Mouse (Mus musculus): ENCODE measurements around the gene Ccdc157.
"Not testable (repeated sequence)": the region's sequence is repeated elsewhere in the genome, so short reads cannot be mapped to it uniquely, and the experiment has no call there.

The Ccdc157 gene

DNA sequence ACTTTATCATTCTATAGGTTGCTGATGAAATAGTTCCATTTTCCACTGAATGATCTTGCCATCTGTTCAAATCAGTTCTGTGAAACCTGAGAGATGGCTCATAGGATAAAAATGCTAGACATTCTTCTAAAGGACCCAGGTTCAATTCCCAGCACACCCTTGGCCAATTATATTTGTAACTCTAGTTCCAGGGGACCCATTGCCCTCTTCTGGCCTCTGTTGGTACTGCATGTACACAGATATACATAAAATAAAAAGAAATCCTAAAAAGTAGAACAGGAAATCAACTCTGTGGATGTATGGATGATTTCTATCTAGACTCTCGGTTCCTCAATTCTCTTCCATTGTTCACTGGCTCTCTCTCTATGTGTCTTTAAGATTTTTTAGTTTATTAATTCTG lies 33.0 kb downstream of the Ccdc157 start:
- no peak for DNase-seq

DNA sequence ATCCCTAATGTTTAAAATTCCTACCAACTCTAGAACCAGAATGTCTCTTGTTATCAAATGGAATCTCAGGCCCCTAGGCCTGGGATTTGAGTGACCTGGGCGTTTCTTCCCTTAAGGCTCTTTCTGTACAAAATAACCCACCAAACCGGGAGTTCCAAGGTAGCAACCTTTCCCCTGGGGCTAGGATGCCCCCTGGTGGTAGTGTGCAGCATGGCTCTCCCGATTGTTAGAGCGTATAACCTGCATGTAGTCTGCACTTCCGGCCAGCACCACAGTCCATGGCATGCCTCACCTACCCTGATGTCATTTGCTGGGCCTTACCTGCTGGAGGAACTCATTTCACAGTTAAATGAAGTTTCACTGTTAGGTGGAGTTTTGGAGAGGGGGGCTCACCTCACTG lies 36.2 kb downstream of the Ccdc157 start:
- DNase-seq, result no peak

DNA sequence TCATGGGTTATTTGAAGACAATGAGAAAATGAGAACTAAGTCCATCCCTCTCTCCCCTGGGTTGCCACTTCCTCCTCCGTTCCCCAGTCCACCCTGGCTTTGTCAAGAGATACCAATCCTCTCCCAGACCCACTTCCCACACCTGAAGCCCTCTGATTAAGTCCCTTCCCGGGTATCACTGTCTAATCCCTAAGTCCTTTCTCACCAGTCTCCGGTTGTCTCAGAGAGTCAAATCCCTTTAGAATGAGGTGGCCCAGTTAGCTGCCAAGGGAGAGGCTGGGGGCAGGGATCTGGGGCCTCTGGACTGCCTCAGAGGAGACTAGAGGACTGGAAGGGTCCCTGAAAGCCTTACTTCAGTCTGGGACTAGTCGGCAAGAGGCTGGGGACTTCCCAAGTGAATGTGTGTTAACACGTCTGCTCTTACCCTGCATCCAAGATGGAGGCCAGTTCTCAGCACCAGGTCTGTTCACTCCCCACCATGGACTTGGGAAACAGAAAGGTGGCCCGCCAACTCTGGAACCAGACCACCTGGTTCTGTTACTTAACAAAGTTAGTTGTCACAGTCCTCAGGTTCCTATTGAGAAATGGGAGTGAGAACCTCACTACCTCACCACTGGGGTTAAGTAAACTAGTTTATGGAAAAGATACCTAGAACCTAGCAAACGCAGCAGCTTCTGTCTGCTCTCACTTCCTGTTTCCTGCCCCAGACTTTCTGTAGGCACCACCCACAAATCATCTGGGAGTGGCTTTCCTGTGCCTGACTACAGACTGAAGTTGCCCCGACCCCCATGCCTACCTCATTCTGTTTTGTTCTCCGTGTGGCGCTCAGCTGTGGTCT lies 37.1 kb downstream of the Ccdc157 start, which contains the start of gene Sec14l2:
Sec14l2 (minus strand) TSS at position 674 of the 838 bp plus-strand sequence.
- no peak for DNase-seq

DNA sequence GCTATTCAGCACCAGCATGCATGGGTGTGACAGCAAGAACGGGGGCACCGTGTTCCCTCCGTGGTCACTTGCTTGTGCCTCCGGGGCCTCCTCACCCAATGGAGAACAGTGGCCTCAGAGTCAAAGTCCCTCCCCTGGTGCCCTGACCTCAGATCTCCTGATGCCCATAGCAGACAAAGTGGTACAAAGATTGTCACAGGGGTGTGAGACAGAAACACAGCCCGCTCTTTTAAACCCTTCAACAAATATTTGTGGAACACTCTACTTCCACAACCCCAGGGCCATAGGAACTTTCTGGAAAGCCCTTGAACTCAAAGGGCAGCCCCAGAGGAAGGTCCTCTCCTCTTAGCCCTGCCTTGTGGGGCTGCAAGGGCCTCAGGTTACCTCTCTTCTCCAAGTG lies 37.9 kb downstream of the Ccdc157 start:
- DNase-seq, result no peak

DNA sequence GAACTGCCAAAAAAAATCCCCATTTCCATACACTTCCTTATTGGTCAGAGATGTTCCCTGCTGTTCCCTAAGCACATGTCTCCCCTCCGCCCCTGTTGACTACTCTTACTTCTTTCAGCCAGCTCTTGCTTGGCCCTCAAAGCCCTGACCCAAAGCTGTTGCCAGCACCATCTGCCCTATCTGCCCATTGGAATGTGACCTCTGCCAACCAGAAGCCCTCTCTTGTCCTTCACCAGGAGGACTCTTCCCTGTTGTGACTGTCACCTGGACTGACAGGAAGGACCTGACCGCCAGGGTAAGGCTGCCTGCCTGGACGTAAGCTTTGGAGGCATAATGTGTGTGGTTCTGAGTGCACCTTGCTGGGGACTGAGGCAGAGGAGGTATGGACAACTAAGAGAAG lies 38.4 kb downstream of the Ccdc157 start:
- DNase-seq, result no peak

DNA sequence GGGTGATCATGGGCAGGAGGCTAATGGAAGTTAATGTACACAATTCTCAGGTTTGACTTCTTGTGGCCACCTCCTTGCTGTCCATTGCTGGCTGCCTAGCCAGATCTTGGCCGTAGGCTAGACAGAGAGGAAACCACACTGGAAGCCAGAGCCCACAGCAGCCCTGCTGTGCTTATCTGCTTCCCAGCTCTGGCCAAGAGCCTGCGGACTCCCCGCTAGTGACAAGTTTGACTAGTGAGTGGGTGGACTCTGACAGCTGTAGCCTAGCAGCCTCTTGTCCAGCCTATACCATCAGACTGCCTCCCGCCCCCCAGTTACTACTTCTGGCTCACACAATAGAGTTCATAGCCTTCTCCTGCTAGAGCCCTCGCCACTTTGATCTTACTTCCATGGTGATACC lies 40.5 kb downstream of the Ccdc157 start:
- no peak for DNase-seq

DNA sequence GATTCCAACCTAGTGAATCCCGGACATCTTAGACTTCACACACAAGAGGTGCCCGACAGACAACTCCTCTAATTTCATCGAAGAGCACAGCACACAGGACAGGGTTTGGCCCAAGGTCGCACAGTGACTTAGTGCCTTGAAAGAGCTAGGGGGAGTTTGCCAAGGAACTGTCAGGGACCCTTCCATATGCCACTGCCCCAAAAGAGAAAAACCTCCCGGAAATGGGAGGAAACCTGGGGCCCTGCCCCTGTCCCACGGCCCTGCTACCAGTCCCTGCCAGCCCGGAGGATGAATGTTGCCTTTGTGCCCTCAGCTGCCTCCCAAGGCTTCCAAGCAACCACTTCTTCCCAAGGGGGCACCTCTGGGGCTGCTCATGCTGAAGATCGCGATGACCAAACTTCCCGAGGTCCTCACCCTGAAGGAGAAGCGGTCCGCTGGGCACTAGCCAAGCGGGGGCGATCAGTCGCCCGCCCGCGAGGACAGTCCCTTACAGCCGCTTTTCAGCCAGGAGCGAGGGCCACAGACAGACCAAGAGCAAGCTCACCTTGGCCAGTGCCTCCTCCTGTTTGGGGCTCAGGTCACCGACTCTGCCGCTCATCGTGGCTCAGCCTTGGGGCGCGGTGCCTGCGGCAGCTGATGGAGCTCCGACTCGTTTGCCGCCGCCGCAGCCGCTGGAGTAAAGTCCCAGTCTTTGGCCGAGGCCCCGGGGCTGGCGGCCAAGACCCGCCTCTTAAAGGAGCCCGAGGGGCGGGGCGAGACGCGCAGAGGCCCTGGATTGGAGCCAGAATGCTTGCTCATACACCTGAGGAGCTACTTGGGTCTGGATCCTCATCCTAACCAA lies 41.8 kb downstream of the Ccdc157 start:
- DNase-seq, result no peak

DNA sequence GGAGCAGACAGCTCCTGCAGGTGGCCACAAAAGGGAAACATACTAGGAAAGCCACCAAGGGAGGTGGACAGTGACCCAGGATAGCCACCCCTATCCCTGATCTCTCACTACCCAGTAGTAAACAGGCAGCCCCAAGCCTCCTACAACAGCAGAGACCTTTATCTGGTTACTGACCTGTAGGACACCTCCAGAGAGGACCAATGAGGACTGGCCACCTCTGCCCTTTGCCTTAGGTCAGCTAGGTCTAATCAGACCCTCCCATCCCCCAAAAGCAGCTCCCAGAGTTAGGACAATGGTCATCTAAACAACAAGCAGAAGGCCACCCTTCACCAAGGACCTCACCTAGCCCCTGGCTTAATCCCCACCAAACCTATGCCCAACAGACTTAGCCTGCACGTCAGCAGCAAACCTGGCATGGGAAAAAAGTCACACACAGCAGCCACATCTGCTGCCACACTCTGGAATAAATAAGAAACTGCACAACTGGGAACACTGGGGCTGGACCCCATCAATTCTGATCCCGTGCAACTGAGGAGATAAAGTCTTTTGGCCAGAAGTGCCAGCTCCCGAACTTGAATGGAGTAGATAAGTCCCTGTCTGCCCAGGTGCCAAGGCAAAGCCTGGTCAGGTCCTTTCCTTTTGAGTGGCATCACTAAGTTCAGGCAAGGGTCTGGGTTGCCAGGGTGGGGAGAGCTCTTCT lies 42.6 kb downstream of the Ccdc157 start:
- no peak for DNase-seq

DNA sequence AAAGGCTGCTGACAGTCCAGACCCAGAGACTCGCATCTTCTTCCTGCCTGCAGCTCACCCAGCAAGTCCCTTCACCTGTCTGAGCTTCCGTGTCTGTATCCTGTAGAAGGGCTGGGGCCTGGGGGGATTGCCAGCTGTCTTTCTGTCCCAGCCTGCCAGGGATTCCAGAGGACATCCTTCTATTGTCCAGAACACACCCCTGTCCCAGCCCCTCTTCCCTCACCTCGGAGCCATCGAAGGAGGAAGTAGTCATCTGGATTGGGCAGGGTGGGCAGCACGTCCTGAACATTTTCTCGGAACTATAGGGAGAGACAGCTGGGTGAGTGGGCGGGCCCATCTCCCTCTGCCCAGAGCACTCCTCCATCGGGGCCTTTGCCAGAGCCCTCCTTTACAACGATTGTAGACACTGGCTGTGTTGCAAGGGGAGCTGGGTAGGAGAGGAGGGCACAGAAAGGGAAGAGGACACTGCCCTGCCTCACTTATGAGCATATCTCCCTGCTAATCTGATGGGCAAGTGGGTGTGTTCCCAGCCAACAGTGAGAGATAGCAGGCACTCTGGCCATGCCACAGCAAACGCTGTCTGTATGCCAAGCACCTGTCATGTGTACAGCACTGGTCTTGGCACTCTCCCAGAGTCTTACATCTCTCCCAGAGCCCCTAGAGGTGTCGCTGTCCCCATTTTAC lies 43.5 kb downstream of the Ccdc157 start:
- DNase-seq, result no peak

DNA sequence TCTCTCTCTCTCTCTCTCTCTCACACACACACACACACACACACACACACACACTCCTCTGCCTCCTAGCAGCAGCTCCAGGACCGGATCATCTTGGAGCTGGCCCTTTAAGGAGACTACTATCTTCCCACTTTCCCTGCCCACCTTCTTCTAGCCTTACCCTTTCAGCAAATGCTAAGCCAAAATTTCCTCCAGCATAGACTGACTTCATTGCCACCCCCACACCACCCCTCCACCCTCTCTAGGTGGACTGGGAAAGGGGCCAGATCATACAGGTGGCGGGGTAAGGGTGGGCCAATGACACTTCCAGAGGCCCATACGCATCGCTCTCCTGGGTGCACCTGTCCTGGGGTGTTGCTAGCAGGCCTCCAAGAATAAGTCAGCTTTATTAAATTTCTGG lies 44.7 kb downstream of the Ccdc157 start:
- DNase-seq, result no peak

DNA sequence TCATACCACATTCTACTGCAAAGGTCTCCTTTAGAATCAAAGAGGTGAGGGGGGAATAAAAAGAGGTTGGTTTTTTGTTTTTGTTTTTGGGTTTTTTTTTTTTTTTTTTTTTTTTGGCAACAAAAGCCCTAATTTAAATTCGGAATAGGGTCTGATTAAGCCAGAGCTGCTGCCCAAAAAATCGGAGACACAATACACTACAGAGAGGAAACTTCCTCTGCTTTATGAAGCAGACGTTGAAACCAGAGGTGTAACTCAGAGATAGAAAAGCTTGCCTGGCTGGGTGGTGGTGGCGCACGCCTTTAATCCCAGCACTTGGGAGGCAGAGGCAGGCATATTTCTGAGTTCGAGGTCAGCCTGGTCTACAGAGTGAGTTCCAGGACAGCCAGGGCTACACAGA lies 45.6 kb downstream of the Ccdc157 start:
- not testable (repeated sequence) for DNase-seq

DNA sequence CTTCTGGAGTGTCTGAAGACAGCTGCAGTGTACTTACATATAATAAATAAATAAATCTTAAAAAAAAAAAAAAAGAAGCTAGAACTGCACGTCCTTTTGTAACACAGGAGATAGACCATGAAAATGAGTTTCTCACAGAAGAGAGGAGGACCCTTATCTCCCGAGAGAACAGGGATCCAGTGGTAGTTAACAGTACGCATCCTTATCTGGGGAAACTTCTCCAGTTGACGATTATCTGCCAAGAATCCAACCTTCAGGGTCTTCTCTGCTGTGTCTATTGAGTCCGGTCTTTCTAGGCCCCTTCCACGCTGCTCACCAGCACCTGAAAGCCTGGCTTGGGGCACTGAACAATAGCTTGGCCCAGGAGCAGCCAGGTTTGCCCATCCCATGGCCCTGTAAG lies 46.1 kb downstream of the Ccdc157 start:
- DNase-seq, result no peak

DNA sequence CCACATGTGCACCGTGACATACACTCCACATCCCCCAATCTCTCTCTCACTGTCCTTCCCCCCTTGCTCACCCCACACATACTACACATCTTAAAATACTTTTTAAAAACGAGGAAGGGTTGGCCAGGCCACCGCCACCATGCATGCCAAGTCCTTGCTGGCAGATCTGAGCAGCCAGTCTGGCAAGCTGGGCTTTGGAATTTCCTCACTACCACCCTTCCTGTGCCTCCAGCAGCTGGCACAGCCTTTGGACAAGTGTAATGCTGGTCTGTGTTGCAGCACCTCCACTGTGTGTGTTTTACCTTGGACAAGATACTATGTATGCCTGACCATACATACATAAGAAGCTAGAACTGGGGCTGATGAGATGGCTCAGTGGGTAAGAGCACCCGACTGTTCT lies 46.6 kb downstream of the Ccdc157 start:
- DNase-seq, result no peak

DNA sequence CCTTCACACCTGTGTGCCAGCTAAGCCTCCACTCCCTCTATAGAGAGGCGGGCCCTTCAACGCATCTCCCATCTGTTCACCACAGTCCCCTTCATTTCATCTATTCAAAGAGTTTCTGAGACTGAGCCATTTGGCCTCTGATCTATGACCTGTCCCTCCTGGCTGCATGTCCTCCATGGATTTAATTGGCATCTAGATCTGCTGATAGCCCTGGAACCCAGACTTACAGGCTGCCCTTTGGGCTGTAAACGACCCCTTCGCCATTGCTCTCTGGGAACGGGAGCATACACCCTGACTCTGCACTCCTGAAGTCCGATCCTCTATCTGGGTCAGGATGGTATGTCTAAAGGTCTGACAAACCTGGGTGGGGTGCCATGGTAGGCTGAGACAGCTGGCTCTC lies 47.2 kb downstream of the Ccdc157 start:
- DNase-seq, result no peak

DNA sequence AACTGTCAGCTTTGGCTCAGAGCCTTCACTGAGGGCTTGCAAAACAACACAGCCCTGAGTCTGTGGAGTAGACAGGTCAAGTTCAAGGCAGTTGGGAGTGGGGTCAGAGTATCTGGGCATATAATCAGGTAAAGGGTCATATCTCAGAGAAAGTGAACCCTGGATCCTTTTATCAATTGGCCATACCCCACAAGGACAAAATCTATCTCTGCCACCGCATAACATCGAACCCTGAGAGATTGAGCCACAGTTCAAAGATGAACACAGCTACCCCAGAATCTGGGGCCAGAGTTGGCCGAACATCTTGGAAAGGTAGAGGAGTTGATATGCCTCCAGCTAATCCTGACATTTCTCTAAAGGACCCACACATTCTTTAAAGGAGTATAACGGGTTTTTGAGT lies 48.1 kb downstream of the Ccdc157 start:
- no peak for DNase-seq

DNA sequence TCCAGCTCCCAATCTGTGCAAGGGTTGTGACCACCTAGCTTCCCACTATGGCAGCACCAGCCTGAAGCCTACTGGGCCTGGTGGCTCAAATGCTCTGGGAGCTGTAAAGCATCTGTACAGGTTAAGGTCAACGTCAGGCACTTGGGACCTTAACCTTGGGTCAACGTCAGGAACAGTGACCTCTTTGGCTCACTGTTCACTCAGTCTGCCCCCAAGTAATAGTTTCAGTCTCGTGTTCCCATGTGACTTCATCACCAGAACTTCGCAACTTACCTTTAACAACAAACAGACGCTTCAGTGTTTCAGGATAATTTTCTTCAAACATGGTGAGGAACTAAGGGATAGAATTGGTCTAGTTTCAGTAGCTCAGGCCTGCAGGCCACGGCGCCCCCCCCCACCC lies 51.4 kb downstream of the Ccdc157 start:
- no peak for DNase-seq

DNA sequence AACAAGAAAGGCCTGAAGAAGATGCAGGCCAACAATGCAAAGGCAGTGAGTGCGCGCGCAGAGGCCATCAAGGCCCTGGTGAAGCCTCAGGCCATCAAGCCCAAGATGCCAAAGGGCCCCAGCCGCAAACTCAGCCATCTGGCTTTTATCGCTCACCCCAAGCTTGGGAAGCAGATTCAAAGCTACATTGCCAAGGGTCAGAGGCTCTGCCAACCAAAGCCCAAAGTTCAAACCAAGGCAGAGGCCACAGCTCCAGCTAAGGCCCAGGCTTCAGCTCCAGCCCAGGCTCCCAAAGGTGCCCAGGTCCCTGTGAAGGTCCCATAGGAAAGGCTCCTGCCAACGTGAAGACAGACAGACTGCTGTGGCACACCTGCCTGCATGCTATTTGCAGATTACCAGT lies 52.2 kb downstream of the Ccdc157 start:
- DNase-seq, result not testable (repeated sequence)

DNA sequence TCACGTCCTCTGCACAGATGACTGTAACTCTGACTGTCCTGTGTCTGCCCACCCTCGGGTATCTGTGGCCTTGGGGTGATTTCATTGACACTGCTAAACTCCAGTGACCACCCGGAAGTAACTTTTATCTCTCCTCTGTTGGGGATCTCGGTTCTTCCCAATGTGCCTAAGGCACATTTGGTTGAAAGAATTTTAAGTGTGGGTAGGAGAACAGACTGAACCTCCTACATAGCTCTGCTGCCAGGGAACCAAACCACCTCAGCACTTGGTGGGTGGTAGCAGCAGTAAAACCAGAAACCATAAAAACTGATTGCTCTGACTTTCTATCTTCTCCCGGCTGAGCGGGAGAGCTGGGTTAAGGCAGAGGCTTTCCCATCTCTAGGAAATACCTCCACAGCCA lies 54.6 kb downstream of the Ccdc157 start:
- no peak for DNase-seq

DNA sequence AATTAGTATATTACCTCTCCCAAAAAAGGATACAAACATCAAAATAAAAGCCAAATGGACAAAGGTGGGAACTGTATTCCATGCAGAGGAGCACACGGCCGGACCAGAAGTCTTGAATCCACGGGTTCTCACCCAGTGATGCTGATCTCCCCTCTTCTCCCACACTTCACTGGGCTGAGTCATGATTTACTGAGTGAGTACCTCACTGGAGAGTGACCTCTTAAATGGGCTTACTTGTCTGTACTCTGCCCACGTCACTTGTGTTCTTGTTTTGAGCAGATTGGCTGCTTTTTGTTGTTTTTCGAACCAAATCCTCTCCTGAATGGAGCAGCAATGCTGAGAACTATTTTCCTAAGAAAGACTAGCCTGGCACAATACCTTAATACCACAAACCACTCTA lies 55.1 kb downstream of the Ccdc157 start:
- DNase-seq, result no peak

DNA sequence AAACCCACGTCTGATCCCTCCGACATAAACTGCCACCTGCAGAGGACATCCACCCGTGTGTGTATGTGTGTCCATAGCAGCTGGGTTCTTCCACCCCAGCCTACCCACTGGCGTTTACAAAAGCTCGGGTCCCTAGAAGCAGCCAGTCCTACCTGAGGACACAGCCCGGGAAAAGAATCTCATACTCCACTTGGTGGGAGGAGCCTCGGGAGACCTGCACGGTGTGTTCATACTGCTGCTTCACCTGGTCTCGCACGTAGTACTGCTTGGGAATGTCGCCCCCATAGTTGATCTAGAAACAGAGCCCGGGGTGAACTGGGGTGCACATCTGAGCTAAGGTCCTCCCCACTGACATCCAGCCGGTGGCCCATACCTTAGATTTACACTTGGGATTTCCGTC lies 56.6 kb downstream of the Ccdc157 start:
- DNase-seq, result no peak

DNA sequence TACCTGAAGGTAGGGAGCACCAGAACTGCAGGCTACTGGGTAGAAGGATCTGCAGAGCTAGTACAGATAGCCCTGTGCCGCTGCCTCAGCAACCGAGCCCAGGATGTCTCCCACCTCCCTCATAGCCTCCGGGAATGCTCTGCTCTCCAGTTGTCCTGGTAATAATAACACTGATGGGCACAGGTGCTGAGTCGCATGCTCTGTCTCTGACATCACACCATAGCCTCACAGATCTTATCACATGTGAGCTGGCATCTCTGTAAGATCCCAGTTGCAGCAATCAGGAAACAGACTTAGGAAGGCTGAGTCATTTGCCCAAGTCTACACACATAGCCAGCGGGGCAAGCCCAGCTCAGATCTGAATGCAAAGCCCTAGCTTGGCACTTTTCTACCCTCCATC lies 58.2 kb downstream of the Ccdc157 start:
- DNase-seq, result no peak

DNA sequence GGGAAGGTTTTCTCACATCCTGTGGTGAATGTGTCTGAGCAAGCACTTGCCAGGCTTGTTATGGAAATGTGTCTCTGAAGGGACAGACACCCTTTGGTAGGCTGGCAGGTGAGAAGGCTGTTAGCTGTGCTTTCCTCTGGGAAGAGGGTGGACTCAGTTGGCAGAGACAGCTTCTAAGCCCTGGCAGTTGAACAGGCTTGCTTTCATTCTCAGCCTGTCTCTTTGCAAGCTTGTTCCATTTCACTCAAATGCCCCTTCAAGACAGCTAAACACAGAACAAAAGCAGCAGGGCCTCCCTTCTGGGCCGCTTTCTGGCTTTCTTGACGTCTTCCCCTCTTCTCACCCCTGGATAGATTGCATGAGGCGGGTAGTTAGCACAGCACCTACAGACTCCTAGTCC lies 60.6 kb downstream of the Ccdc157 start:
- no peak for DNase-seq

DNA sequence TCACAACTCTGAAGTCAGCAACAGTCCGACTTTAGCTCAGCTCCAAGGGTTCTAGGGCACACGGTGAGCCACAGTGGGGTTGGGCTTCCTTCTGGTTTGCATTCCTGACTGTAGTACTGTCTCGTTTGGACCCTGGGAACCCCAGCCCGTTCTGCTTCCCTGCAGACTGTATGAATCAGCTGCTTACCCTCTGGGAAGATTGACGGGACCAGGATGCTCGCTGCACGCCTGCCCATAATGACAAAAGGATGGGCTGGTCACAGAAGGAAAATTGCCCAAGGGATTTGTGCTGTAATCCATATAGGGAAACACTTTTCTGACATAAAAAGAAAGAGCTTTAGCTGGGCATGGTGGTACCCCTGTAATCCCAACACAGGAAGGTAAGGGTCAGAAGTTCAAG lies 61.3 kb downstream of the Ccdc157 start:
- no peak for DNase-seq

Data from thymus, adult 18-20 months (tissue).